Mouse (Mus musculus) liver, postnatal 0 days (tissue): ENCODE data around the gene Caprin2.
"Not testable (repeated sequence)": the region's sequence is repeated elsewhere in the genome, so short reads cannot be mapped to it uniquely, and the experiment has no call there.

Experiments
- CTCF ChIP-seq: sonication (generic); IDR thresholded peaks from 2 replicates; pipeline ENCODE4 v1.5.1; 2016; ENCODE audit warnings: antibody characterized with exemption, low read depth
- EP300 ChIP-seq: IDR thresholded peaks from 2 replicates; pipeline ENCODE4 v1.6.1; 2016; ENCODE audit warnings: antibody characterized with exemption, low read depth, mild to moderate bottlenecking

GRCm38 (mm10) chr6:148911906-148912305 lies 15.9 kb upstream of the Caprin2 start:
- TF ChIP-seq CTCF, EP300: not testable (repeated sequence)
